Comparison of ENCODE assay signal across 21 mouse cellular contexts in the genomic region with DNA sequence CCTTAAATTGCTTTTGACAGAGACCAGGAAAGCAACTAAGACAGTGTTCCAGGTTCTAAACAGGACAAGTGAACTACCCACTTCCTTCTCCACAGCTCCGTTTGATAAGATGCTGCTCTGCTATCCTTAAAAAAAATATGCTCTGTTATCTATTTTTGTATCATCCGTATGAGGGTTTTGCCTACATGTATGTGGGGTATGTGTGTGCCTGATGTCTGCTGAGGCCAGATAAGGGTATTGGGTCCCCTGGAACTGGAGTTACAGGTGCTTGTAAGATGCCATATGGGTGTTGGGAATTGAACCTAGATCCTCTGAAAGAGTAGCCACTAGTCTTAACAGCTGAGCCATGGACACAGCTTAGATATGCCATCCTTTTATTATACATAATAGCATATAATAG. TPM values are rescaled to one million over a fixed set of nuclear protein-coding genes. Genes with fewer than 3 reads are reported as not detected.
"Had no signal": no experiment of that assay in that cellular context is flagged by ENCODE, and none has a peak within 500 bp of the region (broad histone marks: within the 10 kb centered on the region; RNA-seq: fewer than 3 reads in every experiment).

No protein-coding gene starts in this region.

- H3K27ac ChIP-seq: lung, embryonic 15.5 days; macrophage; midbrain, embryonic 13.5 days; midbrain, embryonic 15.5 days; neural tube, embryonic 12.5 days; stomach, embryonic 15.5 days; stomach, postnatal 0 days had no signal

- H3K36me3 ChIP-seq: lung, embryonic 15.5 days; midbrain, embryonic 13.5 days; midbrain, embryonic 15.5 days; neural tube, embryonic 12.5 days; stomach, embryonic 15.5 days had no signal

- DNase-seq: lung, adult 2 months; lung, postnatal 14 days; lung, postnatal 36 days; right cerebral cortex, postnatal 14 days; thymus, adult 2 months; thymus, postnatal 25 days; thymus, postnatal 4 days had no signal

- H3K9ac ChIP-seq: lung, embryonic 15.5 days; midbrain, embryonic 13.5 days; midbrain, embryonic 15.5 days; neural tube, embryonic 12.5 days; stomach, embryonic 15.5 days had no signal

- H3K4me3 ChIP-seq: lung, embryonic 15.5 days; megakaryocyte, embryonic 14.5 days; midbrain, embryonic 13.5 days; midbrain, embryonic 15.5 days; neural tube, embryonic 12.5 days; stomach, embryonic 15.5 days had no signal

- H3K4me1 ChIP-seq: megakaryocyte, embryonic 14.5 days; stomach, embryonic 15.5 days had no signal

- H3K27me3 ChIP-seq: lung, embryonic 15.5 days; megakaryocyte, embryonic 14.5 days; midbrain, embryonic 15.5 days; neural tube, embryonic 12.5 days; stomach, embryonic 15.5 days had no signal

- H3K9me3 ChIP-seq: lung, embryonic 15.5 days; megakaryocyte, embryonic 14.5 days; midbrain, embryonic 13.5 days; midbrain, embryonic 15.5 days; neural tube, embryonic 12.5 days; stomach, embryonic 15.5 days had no signal

- H3K4me2 ChIP-seq: lung, embryonic 15.5 days; midbrain, embryonic 11.5 days; midbrain, embryonic 13.5 days; midbrain, embryonic 15.5 days; neural tube, embryonic 12.5 days; stomach, embryonic 15.5 days had no signal

- ATAC-seq: lung, postnatal 0 days; midbrain, embryonic 13.5 days; midbrain, embryonic 15.5 days had no signal

RNA-seq across cellular contexts. Expression of a gene that starts 19.6 kb away (rescaled TPM):
- total RNA-seq: megakaryocyte progenitor cell, adult 5-6 weeks; monocyte, adult 5-6 weeks; neutrophil, adult 5-6 weeks had no signal
- polyA plus RNA-seq: macrophage; testis, adult 2 months had no signal
